Mouse (Mus musculus): ENCODE data around the gene Nrg3.

The Nrg3 gene

GRCm38 (mm10) chr14:38991847-38992573 lies 480.9 kb downstream of the Nrg3 start:
- peak in 1 of 2 experiments; percentile 47 for DNase-seq (ENCODE audit: low spot score in 2 of 2)

GRCm38 (mm10) chr14:38959367-38959766 lies 513.5 kb downstream of the Nrg3 start:
- DNase-seq (ENCODE audit: low spot score in 2 of 2): no peak

GRCm38 (mm10) chr14:38937481-38937880 lies 535.4 kb downstream of the Nrg3 start:
- no peak for DNase-seq (ENCODE audit: low spot score in 2 of 2)

- DNase-seq (ENCODE audit: low spot score in 2 of 2): no peak
These were observed 536.3 kb downstream of the Nrg3 start for GRCm38 (mm10) chr14:38936483-38937054.

- DNase-seq (ENCODE audit: low spot score in 2 of 2): no peak
These were observed 549.2 kb downstream of the Nrg3 start for GRCm38 (mm10) chr14:38923652-38924051.

- peak in 1 of 2 experiments; percentile 26 for DNase-seq (ENCODE audit: low spot score in 2 of 2)
These were observed 552.1 kb downstream of the Nrg3 start for GRCm38 (mm10) chr14:38920800-38921199.

- DNase-seq (ENCODE audit: low spot score in 2 of 2): peak in 1 of 2 experiments; percentile 42
These were observed 602.3 kb downstream of the Nrg3 start for GRCm38 (mm10) chr14:38870591-38870990.

GRCm38 (mm10) chr14:38847566-38847965 lies 625.3 kb downstream of the Nrg3 start:
- no peak for DNase-seq (ENCODE audit: low spot score in 2 of 2)

- peak; percentile 47 to 52 for DNase-seq (ENCODE audit: low spot score in 2 of 2)
These were observed 625.8 kb downstream of the Nrg3 start for GRCm38 (mm10) chr14:38847091-38847490.

- DNase-seq (ENCODE audit: low spot score in 2 of 2): peak in 1 of 2 experiments; percentile 18
These were observed 637.9 kb downstream of the Nrg3 start for GRCm38 (mm10) chr14:38835006-38835405.

GRCm38 (mm10) chr14:38824891-38825290 lies 648.0 kb downstream of the Nrg3 start:
- DNase-seq (ENCODE audit: low spot score in 2 of 2): no peak

- DNase-seq (ENCODE audit: low spot score in 2 of 2): no peak
These were observed 675.9 kb downstream of the Nrg3 start for GRCm38 (mm10) chr14:38797027-38797426.

GRCm38 (mm10) chr14:38775291-38776116 lies 697.4 kb downstream of the Nrg3 start:
- DNase-seq (ENCODE audit: low spot score in 2 of 2): no peak

GRCm38 (mm10) chr14:38774811-38775210 lies 698.1 kb downstream of the Nrg3 start:
- DNase-seq (ENCODE audit: low spot score in 2 of 2): no peak

- DNase-seq (ENCODE audit: low spot score in 2 of 2): no peak
These were observed 742.4 kb downstream of the Nrg3 start for GRCm38 (mm10) chr14:38730465-38730864.

- DNase-seq (ENCODE audit: low spot score in 2 of 2): no peak
These were observed 769.0 kb downstream of the Nrg3 start for GRCm38 (mm10) chr14:38703894-38704293.

- no peak for DNase-seq (ENCODE audit: low spot score in 2 of 2)
These were observed 770.1 kb downstream of the Nrg3 start for GRCm38 (mm10) chr14:38702596-38703393.

- no peak for DNase-seq (ENCODE audit: low spot score in 2 of 2)
These were observed 771.5 kb downstream of the Nrg3 start for GRCm38 (mm10) chr14:38701413-38701812.

- no peak for DNase-seq (ENCODE audit: low spot score in 2 of 2)
These were observed 771.9 kb downstream of the Nrg3 start for GRCm38 (mm10) chr14:38700972-38701371.

- DNase-seq (ENCODE audit: low spot score in 2 of 2): no peak
These were observed 812.9 kb downstream of the Nrg3 start for GRCm38 (mm10) chr14:38659973-38660372.

GRCm38 (mm10) chr14:38637070-38637469 lies 835.8 kb downstream of the Nrg3 start:
- no peak for DNase-seq (ENCODE audit: low spot score in 2 of 2)

- DNase-seq (ENCODE audit: low spot score in 2 of 2): no peak
These were observed 842.8 kb downstream of the Nrg3 start for GRCm38 (mm10) chr14:38630114-38630513.

All from left cerebral cortex, adult 9 months (tissue).